Mouse (Mus musculus): ENCODE measurements at regions not wholly inside any gene's neighbourhood (a gene's known extent, or its start where the extent isn't known, plus 50 kb on each side); places are given as distances from the start of the nearest gene placed in this dataset.
A peak's percentile ranks its signal among the peaks of the same experiment; 100 is the strongest.
"Not testable (repeated sequence)": the region's sequence is repeated elsewhere in the genome, so short reads cannot be mapped to it uniquely, and the experiment has no call there.

- Histone ChIP-seq H3K27ac (no peak overlapping the region), H3K4me3 (no peak overlapping the region)
- TF ChIP-seq CTCF (conservative IDR thresholded peaks at IDR 0.05), result 0 out of 2 replicates have a peak, but pooled peaks have one; percentile 12
- DNase-seq (ENCODE audit: low spot score in 2 of 2), result no peak
Observed at GRCm38 (mm10) chr5:18502831-18503230, 142.7 kb upstream of the Gnai1 start.

GRCm38 (mm10) chr5:18494305-18494704 is 134.2 kb upstream of the Gnai1 start:
- Histone ChIP-seq H3K4me3 (no peak overlapping the region), H3K27ac (no peak overlapping the region)
- no peak for TF ChIP-seq CTCF (conservative IDR thresholded peaks at IDR 0.05)
- no peak for DNase-seq (ENCODE audit: low spot score in 2 of 2)

- DNase-seq (ENCODE audit: low spot score in 2 of 2), result no peak
- Histone ChIP-seq H3K27ac (no peak overlapping the region), H3K4me3 (no peak overlapping the region)
- no peak for TF ChIP-seq CTCF (conservative IDR thresholded peaks at IDR 0.05)
Observed at GRCm38 (mm10) chr5:18489709-18490108, 129.6 kb upstream of the Gnai1 start.

- no peak for DNase-seq (ENCODE audit: low spot score in 2 of 2)
- no peak for TF ChIP-seq CTCF (conservative IDR thresholded peaks at IDR 0.05)
- Histone ChIP-seq H3K27ac (no peak overlapping the region), H3K4me3 (no peak overlapping the region)
Observed at GRCm38 (mm10) chr5:18487076-18487772, 127.1 kb upstream of the Gnai1 start.

GRCm38 (mm10) chr5:18484376-18484775 is 124.2 kb upstream of the Gnai1 start:
- no peak overlapping the region for H3K27ac ChIP-seq
- no peak for TF ChIP-seq CTCF (conservative IDR thresholded peaks at IDR 0.05)
- no peak for DNase-seq (ENCODE audit: low spot score in 2 of 2)

GRCm38 (mm10) chr5:18478420-18478819 is 118.3 kb upstream of the Gnai1 start:
- Histone ChIP-seq H3K27ac (no peak overlapping the region), H3K4me3 (no peak overlapping the region)
- no peak for DNase-seq (ENCODE audit: low spot score in 2 of 2)
- no peak for TF ChIP-seq CTCF (conservative IDR thresholded peaks at IDR 0.05)

More at GRCm38 (mm10) chr5:18484376-18484775, 124.2 kb upstream of the Gnai1 start:
- H3K4me3 ChIP-seq, result no peak overlapping the region

- no peak for DNase-seq (ENCODE audit: low spot score in 2 of 2)
- TF ChIP-seq CTCF (conservative IDR thresholded peaks at IDR 0.05), result no peak
- Histone ChIP-seq H3K4me3 (no peak overlapping the region), H3K27ac (no peak overlapping the region)
Observed at GRCm38 (mm10) chr5:18477372-18478017, 117.3 kb upstream of the Gnai1 start.

GRCm38 (mm10) chr5:18472114-18472513 is 112.0 kb upstream of the Gnai1 start:
- no peak for DNase-seq (ENCODE audit: low spot score in 2 of 2)
- no peak overlapping the region for H3K27ac ChIP-seq
- TF ChIP-seq CTCF (conservative IDR thresholded peaks at IDR 0.05), result peak; percentile 81
- H3K4me3 ChIP-seq, result no peak overlapping the region

GRCm38 (mm10) chr5:18457771-18458170 is 97.6 kb upstream of the Gnai1 start:
- no peak overlapping the region for H3K4me3 ChIP-seq
- no peak for DNase-seq (ENCODE audit: low spot score in 2 of 2)
- no peak overlapping the region for H3K27ac ChIP-seq
- TF ChIP-seq CTCF (conservative IDR thresholded peaks at IDR 0.05), result no peak

GRCm38 (mm10) chr5:18456196-18456595 is 96.0 kb upstream of the Gnai1 start:
- DNase-seq (ENCODE audit: low spot score in 2 of 2), result no peak
- TF ChIP-seq CTCF (conservative IDR thresholded peaks at IDR 0.05), result no peak
- H3K4me3 ChIP-seq, result no peak overlapping the region
- H3K27ac ChIP-seq, result no peak overlapping the region

- H3K27ac ChIP-seq; H3K4me3 ChIP-seq; DNase-seq (ENCODE audit: low spot score in 2 of 2): not testable (repeated sequence)
Observed at GRCm38 (mm10) chr5:18452871-18453757, 93.0 kb upstream of the Gnai1 start.

GRCm38 (mm10) chr5:18449261-18449660 is 89.1 kb upstream of the Gnai1 start:
- no peak overlapping the region for H3K4me3 ChIP-seq
- no peak overlapping the region for H3K27ac ChIP-seq
- DNase-seq (ENCODE audit: low spot score in 2 of 2), result no peak
- TF ChIP-seq CTCF (conservative IDR thresholded peaks at IDR 0.05), result no peak

GRCm38 (mm10) chr5:18448330-18448670 is 88.1 kb upstream of the Gnai1 start:
- DNase-seq (ENCODE audit: low spot score in 2 of 2), result no peak
- no peak for TF ChIP-seq CTCF (conservative IDR thresholded peaks at IDR 0.05)
- Histone ChIP-seq H3K27ac (no peak overlapping the region), H3K4me3 (no peak overlapping the region)

All from layer of hippocampus, adult 2 months (tissue).